Comparison of ENCODE assay signal across 19 mouse cellular contexts in the genomic region with DNA sequence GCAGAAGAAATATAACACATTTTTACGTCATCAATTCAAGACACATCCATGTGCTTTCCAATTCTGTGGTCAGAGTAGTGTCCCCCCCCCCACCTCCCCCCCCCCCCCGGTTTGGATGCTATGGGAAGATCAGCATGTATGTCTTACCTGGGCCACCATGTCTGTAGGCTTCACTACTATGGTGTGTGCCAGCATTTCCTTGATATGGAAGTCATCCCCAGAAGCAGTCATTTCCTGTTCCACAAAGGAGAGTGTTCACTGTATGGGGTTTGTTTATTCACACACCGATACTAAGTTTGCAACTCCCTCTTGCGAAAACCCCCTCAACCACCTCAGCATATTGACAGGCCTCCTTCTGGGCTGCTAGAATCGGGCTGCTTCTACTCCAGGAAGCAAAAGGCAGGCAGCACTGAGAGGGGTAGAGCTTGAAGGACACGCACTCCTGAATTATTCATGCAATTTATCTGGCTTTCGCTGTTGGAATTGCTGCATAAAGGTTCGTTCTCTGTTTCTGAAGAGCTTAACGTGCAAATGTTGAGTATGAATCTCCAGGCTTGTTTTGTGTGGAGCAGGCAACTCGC.
DNase-seq lines count a peak whose midpoint lies in the region; ATAC-seq and TF ChIP-seq lines count a peak whose summit lies in the region.
"Had no signal": no experiment of that assay in that cellular context is flagged by ENCODE, and none has a peak within 500 bp of the region (broad histone marks: within the 10 kb centered on the region; RNA-seq: fewer than 3 reads in every experiment).

No protein-coding gene starts in this region.

- no peak for TF ChIP-seq CTCF in heart, adult 2 months (IDR thresholded peaks at IDR 0.05)
- no peak for TF ChIP-seq CTCF in lung, postnatal 0 days (IDR thresholded peaks at IDR 0.05)

- intact Hi-C loops in heart, adult 2 months (cut with DNase I), result no loop called here

- no peaks in the 10 kb centered on the region for H3K4me1 ChIP-seq in heart, adult 2 months (ENCODE audit: control insufficient read depth, insufficient read depth, low read length)
- no peaks in the 10 kb centered on the region for H3K4me1 ChIP-seq in heart, embryonic 11.5 days (ENCODE audit: control insufficient read depth, insufficient read depth, low read length)
- H3K4me1 ChIP-seq in lung, postnatal 0 days (ENCODE audit: insufficient read depth, low read depth, low read length), result no peaks in the 10 kb centered on the region
- peaks cover 5% of the 10 kb centered on the region; the same call in 1 of the 2 replicates for H3K4me1 ChIP-seq in forebrain, embryonic 15.5 days
- H3K4me1 ChIP-seq in midbrain, embryonic 15.5 days, result peaks cover 10% of the 10 kb centered on the region
- H3K4me1 ChIP-seq: limb, embryonic 10.5 days; neural tube, embryonic 15.5 days had no signal

- no peaks in the 10 kb centered on the region for H3K9me3 ChIP-seq in heart, embryonic 11.5 days (replicated peaks; ENCODE audit: control insufficient read depth, low read length)
- no peaks in the 10 kb centered on the region for H3K9me3 ChIP-seq in lung, postnatal 0 days (ENCODE audit: low read length)
- no peaks in the 10 kb centered on the region for H3K9me3 ChIP-seq in forebrain, embryonic 15.5 days
- H3K9me3 ChIP-seq in midbrain, embryonic 15.5 days, result no peaks in the 10 kb centered on the region
- H3K9me3 ChIP-seq: limb, embryonic 10.5 days; neural tube, embryonic 15.5 days had no signal

- no peak for TF ChIP-seq POLR2A in heart, adult 2 months (IDR thresholded peaks at IDR 0.05; ENCODE audit: insufficient read depth, low read depth, low read length)

- WGBS in heart, adult 2 months, result 61% methylated on average over 10 of the region's 10 CpGs
- WGBS in heart, embryonic 11.5 days (ENCODE audit: insufficient replicate concordance), result 66% methylated on average over 10 of the region's 10 CpGs
- 55% methylated on average over 9 of the region's 10 CpGs for WGBS in lung, postnatal 0 days
- WGBS in forebrain, embryonic 15.5 days, result 45% methylated on average over 10 of the region's 10 CpGs
- 36% methylated on average over 9 of the region's 10 CpGs for WGBS in midbrain, embryonic 15.5 days

- no peaks in the 10 kb centered on the region for H3K36me3 ChIP-seq in heart, adult 2 months (ENCODE audit: control insufficient read depth, insufficient read depth, low read length)
- no peaks in the 10 kb centered on the region for H3K36me3 ChIP-seq in heart, embryonic 11.5 days (ENCODE audit: control insufficient read depth, insufficient read depth, low read length)
- H3K36me3 ChIP-seq in lung, postnatal 0 days (ENCODE audit: insufficient read depth, low read length), result no peaks in the 10 kb centered on the region
- no peaks in the 10 kb centered on the region for H3K36me3 ChIP-seq in forebrain, embryonic 15.5 days
- H3K36me3 ChIP-seq in midbrain, embryonic 15.5 days (replicated peaks), result no peaks in the 10 kb centered on the region
- H3K36me3 ChIP-seq: limb, embryonic 10.5 days; neural tube, embryonic 15.5 days had no signal

- no peaks in the 10 kb centered on the region for H3K79me2 ChIP-seq in heart, adult 2 months (replicated peaks; ENCODE audit: control insufficient read depth, insufficient read depth, low read length)

- no peak overlapping the region for H3K9ac ChIP-seq in heart, adult 2 months (ENCODE audit: low read depth, low read length)
- no peak overlapping the region for H3K9ac ChIP-seq in heart, embryonic 11.5 days (ENCODE audit: low read depth, low read length)
- no peak overlapping the region for H3K9ac ChIP-seq in lung, postnatal 0 days (replicated peaks; ENCODE audit: low read depth)
- H3K9ac ChIP-seq in forebrain, embryonic 15.5 days (replicated peaks), result no peak overlapping the region
- no peak overlapping the region for H3K9ac ChIP-seq in midbrain, embryonic 15.5 days
- H3K9ac ChIP-seq: liver, postnatal 0 days; neural tube, embryonic 15.5 days had no signal

- no peak for TF ChIP-seq EP300 in heart, adult 2 months (IDR thresholded peaks at IDR 0.05; ENCODE audit: insufficient read depth, low read depth, low read length)
- TF ChIP-seq EP300 in lung, postnatal 0 days (IDR thresholded peaks at IDR 0.05), result no peak

- H3K27me3 ChIP-seq in heart, adult 2 months (ENCODE audit: control insufficient read depth, insufficient read depth, low read length), result no peaks in the 10 kb centered on the region
- H3K27me3 ChIP-seq in heart, embryonic 11.5 days (ENCODE audit: control insufficient read depth, insufficient read depth, low read length), result no peaks in the 10 kb centered on the region
- H3K27me3 ChIP-seq in lung, postnatal 0 days (replicated peaks; ENCODE audit: insufficient read depth, low read length), result no peaks in the 10 kb centered on the region
- no peaks in the 10 kb centered on the region for H3K27me3 ChIP-seq in forebrain, embryonic 15.5 days
- no peaks in the 10 kb centered on the region for H3K27me3 ChIP-seq in midbrain, embryonic 15.5 days (replicated peaks)
- H3K27me3 ChIP-seq: neural tube, embryonic 15.5 days had no signal

- H3K27ac ChIP-seq in heart, adult 2 months, result peak overlapping the region; percentile 23; the same call in 1 of the 2 replicates
- H3K27ac ChIP-seq in heart, embryonic 11.5 days (ENCODE audit: low read depth, low read length), result no peak overlapping the region
- no peak overlapping the region for H3K27ac ChIP-seq in lung, postnatal 0 days (ENCODE audit: low read length)
- H3K27ac ChIP-seq in forebrain, embryonic 15.5 days (replicated peaks), result no peak overlapping the region
- peak overlapping the region; percentile 39; the same call in 1 of the 2 replicates for H3K27ac ChIP-seq in midbrain, embryonic 15.5 days
- H3K27ac ChIP-seq: limb, embryonic 10.5 days; neural tube, embryonic 15.5 days; stomach, postnatal 0 days had no signal

- no peak for ATAC-seq in heart, embryonic 11.5 days (replicated peaks; ENCODE audit: insufficient number of reproducible peaks, low FRiP score, low TSS enrichment)
- no peak for ATAC-seq in lung, postnatal 0 days
- peak; percentile 35 for ATAC-seq in forebrain, embryonic 15.5 days (replicated peaks)
- peak; percentile 58 for ATAC-seq in midbrain, embryonic 15.5 days (replicated peaks)
- ATAC-seq: intestine, embryonic 16.5 days; liver, postnatal 0 days had no signal

- H3K4me3 ChIP-seq in heart, adult 2 months, result no peak overlapping the region
- H3K4me3 ChIP-seq in heart, embryonic 11.5 days (ENCODE audit: low read depth, low read length), result no peak overlapping the region
- H3K4me3 ChIP-seq in lung, postnatal 0 days (ENCODE audit: low read depth, low read length), result no peak overlapping the region
- no peak overlapping the region for H3K4me3 ChIP-seq in forebrain, embryonic 15.5 days
- no peak overlapping the region for H3K4me3 ChIP-seq in midbrain, embryonic 15.5 days
- H3K4me3 ChIP-seq: limb, embryonic 10.5 days; neural tube, embryonic 15.5 days had no signal

- DNase-seq in heart, adult 2 months, result no peak
- DNase-seq in lung, postnatal 0 days (ENCODE audit: low spot score), result peak; percentile 9
- no peak for DNase-seq in lung, postnatal 14 days
- no peak for DNase-seq in thymus, postnatal 10 days (ENCODE audit: low spot score in 2 of 2)
- DNase-seq in kidney, postnatal 36 days, result no peak
- DNase-seq: B cell, adult 2 months; cerebellum, adult 9-10 months; gastrocnemius, postnatal 14 days; kidney, postnatal 4 days; layer of hippocampus, postnatal 36 days; liver, postnatal 0 days; right cerebral cortex, postnatal 4 days had no signal

- H3K4me2 ChIP-seq in heart, embryonic 11.5 days, result no peak overlapping the region
- no peak overlapping the region for H3K4me2 ChIP-seq in lung, postnatal 0 days (replicated peaks; ENCODE audit: low read depth, low read length)
- H3K4me2 ChIP-seq in forebrain, embryonic 15.5 days (replicated peaks), result no peak overlapping the region
- H3K4me2 ChIP-seq in midbrain, embryonic 15.5 days, result peak overlapping the region; percentile 7; the same call in 1 of the 2 replicates
- H3K4me2 ChIP-seq: neural tube, embryonic 15.5 days had no signal

Comparison
In these comparisons a context has a peak if more than half of its experiments do, and no peak if none do; other contexts are left out.
1. H3K27ac ChIP-seq: peak in heart, adult 2 months (single experiment) and midbrain, embryonic 15.5 days (single experiment); none in heart, embryonic 11.5 days (single experiment), lung, postnatal 0 days (single experiment) and forebrain, embryonic 15.5 days (single experiment).
2. ATAC-seq: peak in forebrain, embryonic 15.5 days (single experiment) and midbrain, embryonic 15.5 days (single experiment); none in heart, embryonic 11.5 days (single experiment) and lung, postnatal 0 days (single experiment).